Mouse (Mus musculus) kidney, embryonic 15.5 days (tissue): ENCODE data around the gene Ccdc137. TPM values are rescaled to one million over a fixed set of nuclear protein-coding genes. Genes with fewer than 3 reads are reported as not detected.

Experiments
- ATAC-seq: fragments of 200-750 bp; cut with Nextera tagmentation; replicated peaks from 2 replicates; pipeline ENCODE4 v1.8.0; 2017; ENCODE audit warnings: moderate TSS enrichment; ENCODE audit not compliant: low FRiP score
- H3K27ac ChIP-seq: fragments of 300-500 bp; sonication (generic); 2 replicates; pipeline ENCODE4 v1.5.1; 2015; ENCODE audit warnings: mild to moderate bottlenecking, inconsistent platforms
- H3K27me3 ChIP-seq: fragments of 300-500 bp; sonication (generic); 2 replicates; pipeline ENCODE4 v1.6.1; 2015; ENCODE audit warnings: inconsistent platforms
- H3K36me3 ChIP-seq: fragments of 300-500 bp; sonication (generic); 2 replicates; pipeline ENCODE4 v1.6.1; 2015; ENCODE audit warnings: inconsistent platforms
- H3K4me1 ChIP-seq: fragments of 300-500 bp; sonication (generic); 2 replicates; pipeline ENCODE4 v1.6.1; 2015; ENCODE audit warnings: inconsistent platforms
- H3K4me2 ChIP-seq: fragments of 300-500 bp; sonication (generic); 2 replicates; pipeline ENCODE4 v1.6.1; 2015; ENCODE audit warnings: moderate library complexity, mild to moderate bottlenecking, inconsistent platforms
- H3K4me3 ChIP-seq: fragments of 300-500 bp; sonication (generic); replicated peaks from 2 replicates; pipeline ENCODE4 v1.5.1; 2015; ENCODE audit warnings: mild to moderate bottlenecking, inconsistent platforms
- H3K9ac ChIP-seq: fragments of 300-500 bp; sonication (generic); 2 replicates; pipeline ENCODE4 v1.6.1; 2015; ENCODE audit warnings: mild to moderate bottlenecking, inconsistent platforms
- H3K9me3 ChIP-seq: fragments of 300-500 bp; sonication (generic); replicated peaks from 2 replicates; pipeline ENCODE4 v1.6.1; 2016; ENCODE audit warnings: inconsistent platforms
- WGBS: fragments of 180-500 bp; shearing (Covaris S2); methylation state at CpG from one replicate; pipeline ENCODE4 v1.1.7; 2015; ENCODE audit warnings: mixed read lengths; 5-methylcytosine and 5-hydroxymethylcytosine counted together
- polyA plus RNA-seq: library from polyadenylated mRNA; unstranded; fragments of >200 nt; fragmentation: Nextera tagmentation; extraction: Ambion mirVana; gene quantifications from 2 replicates; pipeline ENCODE4 v1.2.1, GENCODE M21; 2015

Ccdc137 gene
- polyA plus RNA-seq, 1 experiment from 2014 or later = 41.9 TPM

- peaks cover 2% of the 10 kb centered on the region for H3K4me1 ChIP-seq
- H3K27ac ChIP-seq = no peak overlapping the region
- ATAC-seq = no peak
- H3K4me2 ChIP-seq = no peak overlapping the region
- H3K9me3 ChIP-seq = no peaks in the 10 kb centered on the region
- WGBS = 87% methylated on average over 3 of the region's 3 CpGs
- H3K9ac ChIP-seq = no peak overlapping the region
- H3K36me3 ChIP-seq = no peaks in the 10 kb centered on the region
- no peaks in the 10 kb centered on the region for H3K27me3 ChIP-seq
- H3K4me3 ChIP-seq = no peak overlapping the region
These were observed 15.1 kb upstream of the Ccdc137 start for GRCm38 (mm10) chr11:120442765-120443280.

- Histone ChIP-seq H3K9ac (no peak overlapping the region), H3K27me3 (no peaks in the 10 kb centered on the region), H3K4me1 (peaks cover 10% of the 10 kb centered on the region), H3K4me2 (no peak overlapping the region), H3K36me3 (no peaks in the 10 kb centered on the region), H3K27ac (no peak overlapping the region), H3K9me3 (no peaks in the 10 kb centered on the region), H3K4me3 (no peak overlapping the region)
- WGBS = 74% methylated on average over 6 of the region's 6 CpGs
- no peak for ATAC-seq
These were observed 13.8 kb upstream of the Ccdc137 start for GRCm38 (mm10) chr11:120444106-120444505.

DNA sequence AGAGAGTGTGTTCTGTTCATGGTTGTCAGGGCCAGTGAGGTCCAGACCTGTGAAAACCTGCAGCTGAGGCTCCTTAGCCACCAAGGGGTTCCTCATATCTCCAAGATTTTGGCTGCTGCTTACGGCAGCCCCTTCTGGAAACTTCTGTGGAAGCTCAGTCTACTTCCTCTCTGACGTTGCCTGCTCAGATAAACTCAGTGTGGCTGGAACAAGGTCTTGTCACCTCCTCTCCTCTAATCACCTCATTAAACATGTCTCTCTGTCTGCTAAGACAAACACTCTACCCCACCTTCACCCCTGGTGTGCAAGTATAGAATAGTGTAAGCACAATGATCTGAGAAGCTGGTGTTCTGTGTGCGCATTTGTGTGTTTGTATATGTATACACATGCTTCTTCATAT lies 12.4 kb upstream of the Ccdc137 start:
- Histone ChIP-seq H3K9ac (no peak overlapping the region), H3K27ac (no peak overlapping the region), H3K9me3 (no peaks in the 10 kb centered on the region), H3K27me3 (no peaks in the 10 kb centered on the region), H3K4me2 (no peak overlapping the region), H3K4me3 (no peak overlapping the region), H3K36me3 (no peaks in the 10 kb centered on the region), H3K4me1 (peaks cover 10% of the 10 kb centered on the region)
- 44% methylated on average over 3 of the region's 3 CpGs for WGBS
- no peak for ATAC-seq

DNA sequence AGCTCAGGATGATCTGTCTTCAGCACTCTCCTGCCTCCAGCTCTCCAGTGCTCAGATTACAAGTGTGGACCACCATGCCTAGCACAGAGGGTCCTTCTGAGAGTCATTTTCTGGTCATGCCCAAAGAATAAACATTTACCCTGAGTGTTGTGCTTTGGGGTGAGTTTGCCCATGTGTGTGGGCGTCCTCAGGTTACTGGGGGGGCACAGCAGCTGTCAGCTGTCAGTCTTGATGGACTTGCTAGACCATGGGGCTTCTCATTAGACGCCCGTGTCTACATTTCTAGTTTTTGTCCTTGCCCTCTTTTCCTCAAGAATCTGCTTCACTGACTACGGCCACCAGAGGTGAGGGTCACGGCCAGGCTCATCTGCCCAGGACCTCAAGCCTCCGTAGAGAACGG lies 10.7 kb upstream of the Ccdc137 start:
- no peaks in the 10 kb centered on the region for H3K9me3 ChIP-seq
- 59% methylated on average over 7 of the region's 7 CpGs for WGBS
- ATAC-seq = no peak
- no peaks in the 10 kb centered on the region for H3K27me3 ChIP-seq
- H3K36me3 ChIP-seq = no peaks in the 10 kb centered on the region
- H3K4me3 ChIP-seq = no peak overlapping the region
- no peak overlapping the region for H3K9ac ChIP-seq
- peaks cover 10% of the 10 kb centered on the region for H3K4me1 ChIP-seq
- no peak overlapping the region for H3K27ac ChIP-seq
- H3K4me2 ChIP-seq = no peak overlapping the region

DNA sequence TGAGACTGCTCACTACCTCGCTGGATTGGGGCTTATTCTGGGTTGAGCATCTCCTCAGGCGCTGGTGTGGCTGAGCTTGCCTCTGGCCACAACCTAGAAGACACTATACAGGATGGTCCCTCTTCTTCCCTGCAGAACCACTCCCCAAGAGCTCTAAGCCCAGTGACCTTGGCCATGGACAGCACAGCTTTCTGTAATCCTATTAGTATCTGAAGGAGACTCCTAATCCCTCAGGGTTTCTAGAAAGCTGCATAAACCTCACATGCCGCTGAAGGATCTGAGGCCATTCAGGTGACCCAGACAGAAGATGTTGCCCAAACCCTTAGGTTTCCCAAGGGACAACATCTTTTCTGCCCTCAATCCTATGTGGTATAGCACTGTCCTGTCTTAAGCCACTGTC lies 5.7 kb upstream of the Ccdc137 start:
- Histone ChIP-seq H3K27ac (no peak overlapping the region), H3K4me1 (peaks cover 18% of the 10 kb centered on the region), H3K9me3 (no peaks in the 10 kb centered on the region), H3K36me3 (peaks cover 6% of the 10 kb centered on the region; the same call in 1 of the 2 replicates), H3K9ac (no peak overlapping the region), H3K4me2 (no peak overlapping the region), H3K4me3 (no peak overlapping the region), H3K27me3 (no peaks in the 10 kb centered on the region)
- 77% methylated on average over 3 of the region's 3 CpGs for WGBS
- ATAC-seq = no peak

GRCm38 (mm10) chr11:120453306-120453705 lies 4.6 kb upstream of the Ccdc137 start, which contains the start of gene Pde6g:
TSS of gene Pde6g (minus strand) at chr11:120453500.
- ATAC-seq = no peak
- Histone ChIP-seq H3K9me3 (no peaks in the 10 kb centered on the region), H3K4me3 (no peak within 1 kb of the TSS), H3K27me3 (no peaks in the 10 kb centered on the region), H3K4me2 (no peak within 1 kb of the TSS), H3K27ac (no peak within 1 kb of the TSS), H3K4me1 (peaks cover 14% of the 10 kb centered on the region), H3K9ac (no peak within 1 kb of the TSS), H3K36me3 (peaks cover 6% of the 10 kb centered on the region; the same call in 1 of the 2 replicates)
- 82% methylated on average over 4 of the region's 4 CpGs for WGBS

GRCm38 (mm10) chr11:120454965-120455364 lies 3.0 kb upstream of the Ccdc137 start:
- no peak overlapping the region for H3K27ac ChIP-seq
- H3K9ac ChIP-seq = no peak overlapping the region
- no peaks in the 10 kb centered on the region for H3K9me3 ChIP-seq
- H3K4me2 ChIP-seq = no peak overlapping the region
- H3K27me3 ChIP-seq = no peaks in the 10 kb centered on the region
- WGBS = 88% methylated on average over 4 of the region's 4 CpGs
- no peak overlapping the region for H3K4me3 ChIP-seq
- H3K36me3 ChIP-seq = peaks cover 15% of the 10 kb centered on the region
- no peak for ATAC-seq
- H3K4me1 ChIP-seq = peaks cover 23% of the 10 kb centered on the region

DNA sequence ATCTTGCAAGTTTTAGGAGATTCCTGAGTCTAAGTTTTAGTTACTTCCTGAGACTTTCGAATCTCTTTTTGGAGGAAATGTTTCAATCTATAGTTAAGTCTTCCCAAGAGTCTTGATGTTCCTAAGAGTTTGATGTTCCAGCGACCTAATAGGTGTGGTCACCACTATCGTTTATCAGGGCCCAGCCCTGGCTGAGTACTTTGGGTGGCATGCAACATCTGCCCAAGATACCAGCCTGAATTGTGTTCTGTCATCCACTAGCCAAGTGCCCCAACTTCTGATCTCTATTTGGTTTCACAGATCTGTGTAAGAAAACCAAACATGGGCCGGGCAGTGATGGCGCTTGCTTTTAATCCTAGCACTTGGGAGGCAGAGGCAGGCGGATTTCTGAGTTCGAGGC lies 2.5 kb upstream of the Ccdc137 start:
- WGBS = 91% methylated on average over 7 of the region's 7 CpGs
- H3K9me3 ChIP-seq = no peaks in the 10 kb centered on the region
- H3K4me2 ChIP-seq = no peak overlapping the region
- no peak overlapping the region for H3K9ac ChIP-seq
- H3K27ac ChIP-seq = no peak overlapping the region
- H3K4me3 ChIP-seq = no peak overlapping the region
- H3K4me1 ChIP-seq = peaks cover 23% of the 10 kb centered on the region
- peaks cover 18% of the 10 kb centered on the region for H3K36me3 ChIP-seq
- no peak for ATAC-seq
- no peaks in the 10 kb centered on the region for H3K27me3 ChIP-seq

- Histone ChIP-seq H3K9me3 (no peaks in the 10 kb centered on the region), H3K9ac (peak overlapping the region; percentile 98), H3K4me2 (peak overlapping the region; percentile 85), H3K27me3 (no peaks in the 10 kb centered on the region), H3K36me3 (peaks cover 37% of the 10 kb centered on the region), H3K4me1 (peaks cover 23% of the 10 kb centered on the region), H3K4me3 (peak overlapping the region; percentile 94), H3K27ac (peak overlapping the region; percentile 92)
- ATAC-seq = peak; percentile 16; the same call in 1 of the 2 replicates
- WGBS = 27% methylated on average over 14 of the region's 14 CpGs
These were observed 545 bp upstream of the Ccdc137 start for GRCm38 (mm10) chr11:120457370-120457769.

- Histone ChIP-seq H3K9me3 (no peaks in the 10 kb centered on the region), H3K27me3 (no peaks in the 10 kb centered on the region), H3K4me2 (peak overlapping the region; percentile 85), H3K36me3 (peaks cover 53% of the 10 kb centered on the region), H3K9ac (peak overlapping the region; percentile 98), H3K27ac (no peak overlapping the region), H3K4me1 (peaks cover 23% of the 10 kb centered on the region), H3K4me3 (peak overlapping the region; percentile 94)
- 65% methylated on average over 6 of the region's 6 CpGs for WGBS
- ATAC-seq = no peak
These were observed 1.1 kb downstream of the Ccdc137 start for GRCm38 (mm10) chr11:120458847-120459597.

- Histone ChIP-seq H3K4me3 (no peak overlapping the region), H3K9ac (no peak overlapping the region), H3K4me2 (no peak overlapping the region), H3K4me1 (peaks cover 32% of the 10 kb centered on the region), H3K9me3 (no peaks in the 10 kb centered on the region), H3K36me3 (peaks cover 67% of the 10 kb centered on the region), H3K27me3 (no peaks in the 10 kb centered on the region), H3K27ac (no peak overlapping the region)
- no peak for ATAC-seq
- WGBS = 96% methylated on average over 2 of the region's 2 CpGs
These were observed 5.6 kb downstream of the Ccdc137 start for GRCm38 (mm10) chr11:120463536-120463935.

- Histone ChIP-seq H3K27me3 (no peaks in the 10 kb centered on the region), H3K9me3 (no peaks in the 10 kb centered on the region), H3K9ac (no peak overlapping the region), H3K4me2 (no peak overlapping the region), H3K36me3 (peaks cover 68% of the 10 kb centered on the region), H3K27ac (no peak overlapping the region), H3K4me1 (peaks cover 27% of the 10 kb centered on the region), H3K4me3 (no peak overlapping the region)
- no peak for ATAC-seq
- 90% methylated on average over 5 of the region's 5 CpGs for WGBS
These were observed 6.5 kb downstream of the Ccdc137 start for GRCm38 (mm10) chr11:120464365-120464764.
